Mouse (Mus musculus): Measurements from ENCODE around the gene Cdc37l1. TPM values are rescaled to one million over a fixed set of nuclear protein-coding genes. Genes with fewer than 3 reads are reported as not detected.

The Cdc37l1 gene
- polyA plus RNA-seq, 1 experiment from 2014 or later: 19.5 TPM

GRCm38 (mm10) chr19:29045369-29045768 is 55.2 kb downstream of the Cdc37l1 start:
- H3K9ac ChIP-seq (ENCODE audit: low read length): no peak overlapping the region
- H3K9me3 ChIP-seq (ENCODE audit: control insufficient read depth, low read length): no peaks in the 10 kb centered on the region
- 53% methylated on average over 4 of the region's 4 CpGs for WGBS
- H3K27ac ChIP-seq (replicated peaks): peak overlapping the region; percentile 98; the same call in 1 of the 2 replicates
- H3K4me3 ChIP-seq (ENCODE audit: low read depth, low read length): peak overlapping the region; percentile 92
- H3K27me3 ChIP-seq (ENCODE audit: control insufficient read depth, insufficient read depth, low read length): no peaks in the 10 kb centered on the region
- ATAC-seq (ENCODE audit: low FRiP score, low TSS enrichment): no peak
- no peak for TF ChIP-seq CTCF (IDR thresholded peaks at IDR 0.05; ENCODE audit: low read depth)
- TF ChIP-seq EP300 (optimal IDR thresholded peaks at IDR 0.05): no peak
- no peak for DNase-seq (ENCODE audit: low spot score)
- H3K36me3 ChIP-seq (ENCODE audit: control insufficient read depth, insufficient read depth, low read length): no peaks in the 10 kb centered on the region
- peak overlapping the region; percentile 77 for H3K4me2 ChIP-seq (replicated peaks; ENCODE audit: low read depth)
- H3K4me1 ChIP-seq (replicated peaks; ENCODE audit: control insufficient read depth, insufficient read depth): peaks cover 5% of the 10 kb centered on the region; the same call in 1 of the 2 replicates

GRCm38 (mm10) chr19:29045956-29046650 is 56.0 kb downstream of the Cdc37l1 start:
- 18% methylated on average over 15 of the region's 15 CpGs for WGBS
- no peaks in the 10 kb centered on the region for H3K9me3 ChIP-seq (ENCODE audit: control insufficient read depth, low read length)
- peak; percentile 58 for DNase-seq (ENCODE audit: low spot score)

GRCm38 (mm10) chr19:29046961-29047333 is 56.8 kb downstream of the Cdc37l1 start:
- 12% methylated on average over 4 of the region's 4 CpGs for WGBS
- no peaks in the 10 kb centered on the region for H3K9me3 ChIP-seq (ENCODE audit: control insufficient read depth, low read length)
- H3K4me2 ChIP-seq (replicated peaks; ENCODE audit: low read depth): peak overlapping the region; percentile 77
- H3K27ac ChIP-seq (replicated peaks): peak overlapping the region; percentile 98
- H3K9ac ChIP-seq (ENCODE audit: low read length): peak overlapping the region; percentile 98
- no peak for ATAC-seq (ENCODE audit: low FRiP score, low TSS enrichment)
- no peaks in the 10 kb centered on the region for H3K36me3 ChIP-seq (ENCODE audit: control insufficient read depth, insufficient read depth, low read length)
- no peak for TF ChIP-seq CTCF (IDR thresholded peaks at IDR 0.05; ENCODE audit: low read depth)
- TF ChIP-seq EP300 (optimal IDR thresholded peaks at IDR 0.05): no peak
- DNase-seq (ENCODE audit: low spot score): no peak
- H3K4me1 ChIP-seq (replicated peaks; ENCODE audit: control insufficient read depth, insufficient read depth): peaks cover 5% of the 10 kb centered on the region; the same call in 1 of the 2 replicates
- H3K27me3 ChIP-seq (ENCODE audit: control insufficient read depth, insufficient read depth, low read length): no peaks in the 10 kb centered on the region
- H3K4me3 ChIP-seq (ENCODE audit: low read depth, low read length): peak overlapping the region; percentile 92

More at GRCm38 (mm10) chr19:29045956-29046650, 56.0 kb downstream of the Cdc37l1 start:
- H3K4me3 ChIP-seq (ENCODE audit: low read depth, low read length): peak overlapping the region; percentile 92
- peak overlapping the region; percentile 77 for H3K4me2 ChIP-seq (replicated peaks; ENCODE audit: low read depth)
- H3K27ac ChIP-seq (replicated peaks): peak overlapping the region; percentile 98
- peak; percentile 43 for ATAC-seq (ENCODE audit: low FRiP score, low TSS enrichment)
- no peaks in the 10 kb centered on the region for H3K27me3 ChIP-seq (ENCODE audit: control insufficient read depth, insufficient read depth, low read length)
- TF ChIP-seq CTCF (IDR thresholded peaks at IDR 0.05; ENCODE audit: low read depth) (0 out of 2 replicates have a peak, but pooled peaks have one; percentile 13), EP300 (optimal IDR thresholded peaks at IDR 0.05) (no peak)
- no peaks in the 10 kb centered on the region for H3K36me3 ChIP-seq (ENCODE audit: control insufficient read depth, insufficient read depth, low read length)
- H3K9ac ChIP-seq (ENCODE audit: low read length): peak overlapping the region; percentile 98
- peaks cover 5% of the 10 kb centered on the region; the same call in 1 of the 2 replicates for H3K4me1 ChIP-seq (replicated peaks; ENCODE audit: control insufficient read depth, insufficient read depth)

GRCm38 (mm10) chr19:29047334-29048170 is 57.4 kb downstream of the Cdc37l1 start, which contains the start of gene Ak3:
Gene Ak3 (minus strand): TSS chr19:29047961.
- Histone ChIP-seq H3K27me3 (ENCODE audit: control insufficient read depth, insufficient read depth, low read length) (no peaks in the 10 kb centered on the region), H3K4me2 (replicated peaks; ENCODE audit: low read depth) (peak within 1 kb of the TSS; percentile 77), H3K4me3 (ENCODE audit: low read depth, low read length) (peak within 1 kb of the TSS; percentile 92), H3K9ac (ENCODE audit: low read length) (peak within 1 kb of the TSS; percentile 98), H3K4me1 (replicated peaks; ENCODE audit: control insufficient read depth, insufficient read depth) (peaks cover 5% of the 10 kb centered on the region; the same call in 1 of the 2 replicates), H3K9me3 (ENCODE audit: control insufficient read depth, low read length) (no peaks in the 10 kb centered on the region), H3K36me3 (ENCODE audit: control insufficient read depth, insufficient read depth, low read length) (no peaks in the 10 kb centered on the region), H3K27ac (replicated peaks) (peak within 1 kb of the TSS; percentile 98)
- no peak for TF ChIP-seq EP300 (optimal IDR thresholded peaks at IDR 0.05)
- peak; percentile 62 for TF ChIP-seq CTCF (IDR thresholded peaks at IDR 0.05; ENCODE audit: low read depth)
- WGBS: under 1% methylated on average over 62 of the region's 68 CpGs
- peak; percentile 93 for DNase-seq (ENCODE audit: low spot score)
- ATAC-seq (ENCODE audit: low FRiP score, low TSS enrichment): peak; percentile 89

- no peaks in the 10 kb centered on the region for H3K27me3 ChIP-seq (ENCODE audit: control insufficient read depth, insufficient read depth, low read length)
- peak overlapping the region; percentile 74; the same call in 1 of the 2 replicates for H3K27ac ChIP-seq (replicated peaks)
- peaks cover 5% of the 10 kb centered on the region; the same call in 1 of the 2 replicates for H3K4me1 ChIP-seq (replicated peaks; ENCODE audit: control insufficient read depth, insufficient read depth)
- no peak for DNase-seq (ENCODE audit: low spot score)
- H3K4me3 ChIP-seq (ENCODE audit: low read depth, low read length): no peak overlapping the region
- ATAC-seq (ENCODE audit: low FRiP score, low TSS enrichment): no peak
- H3K4me2 ChIP-seq (replicated peaks; ENCODE audit: low read depth): no peak overlapping the region
- no peaks in the 10 kb centered on the region for H3K9me3 ChIP-seq (ENCODE audit: control insufficient read depth, low read length)
- H3K9ac ChIP-seq (ENCODE audit: low read length): no peak overlapping the region
- 60% methylated on average over 12 of the region's 12 CpGs for WGBS
- no peaks in the 10 kb centered on the region for H3K36me3 ChIP-seq (ENCODE audit: control insufficient read depth, insufficient read depth, low read length)
- TF ChIP-seq CTCF (IDR thresholded peaks at IDR 0.05; ENCODE audit: low read depth) (no peak), EP300 (optimal IDR thresholded peaks at IDR 0.05) (no peak)
Measured at GRCm38 (mm10) chr19:29049401-29050075, 59.4 kb downstream of the Cdc37l1 start.

All from stomach, postnatal 0 days (tissue).